Mouse (Mus musculus) testis, adult 2 months (tissue): ENCODE measurements at regions not wholly inside any gene's neighbourhood (a gene's known extent, or its start where the extent isn't known, plus 50 kb on each side); places are given as distances from the start of the nearest gene placed in this dataset.

Experiments
- CTCF ChIP-seq: fragments of 200-500 bp; IDR thresholded peaks from 2 replicates; pipeline ENCODE4 v1.5.1; 2012; ENCODE audit warnings: low read depth, mild to moderate bottlenecking, inconsistent platforms, low read length, moderate library complexity; ENCODE audit not compliant: control insufficient read depth, insufficient read depth, insufficient replicate concordance
- POLR2A ChIP-seq: fragments of 200-500 bp; IDR thresholded peaks from 2 replicates; pipeline ENCODE4 v1.6.1; 2012; ENCODE audit warnings: low read depth, mild to moderate bottlenecking, inconsistent platforms, low read length, moderate library complexity; ENCODE audit not compliant: control insufficient read depth

GRCm38 (mm10) chr13:6877018-6877901 lies 228.7 kb upstream of the Pfkp start:
- TF ChIP-seq CTCF (no peak), POLR2A (no peak)
